Mouse (Mus musculus) C2C12 (cell line): Measurements from ENCODE around the gene En1. TPM values are rescaled to one million over a fixed set of nuclear protein-coding genes. Genes with fewer than 3 reads are reported as not detected.

Experiments
- H3K27me3 ChIP-seq: one replicate; pipeline ENCODE4 v1.6.1; 2011; ENCODE audit not compliant: control insufficient read depth, insufficient read depth, insufficient read length
- H3K36me3 ChIP-seq: one replicate; pipeline ENCODE4 v1.6.1; 2011; ENCODE audit not compliant: control insufficient read depth, insufficient read depth
- H3K4me3 ChIP-seq: one replicate; pipeline ENCODE4 v1.5.1; 2011; ENCODE audit warnings: mild to moderate bottlenecking, control low read depth; ENCODE audit not compliant: poor library complexity, insufficient read depth, severe bottlenecking
- H3K79me2 ChIP-seq: one replicate; pipeline ENCODE4 v1.6.1; 2011; ENCODE audit not compliant: control insufficient read depth, insufficient read depth
- H3K79me3 ChIP-seq: one replicate; pipeline ENCODE4 v1.6.1; 2011; ENCODE audit warnings: low read depth, control low read depth
- H3ac ChIP-seq: one replicate; pipeline ENCODE3; 2011; ENCODE audit warnings: low read depth; ENCODE audit not compliant: control insufficient read depth, insufficient read length
- CEBPB ChIP-seq: IDR thresholded peaks from one replicate; pipeline ENCODE4 v1.6.1; 2011; ENCODE audit warnings: low read depth, mild to moderate bottlenecking, control low read depth, moderate library complexity
- CTCF ChIP-seq: IDR thresholded peaks from one replicate; pipeline ENCODE4 v1.5.1; 2011; ENCODE audit not compliant: control insufficient read depth, insufficient read depth, insufficient read length
- FOSL1 ChIP-seq: IDR thresholded peaks from one replicate; pipeline ENCODE4 v1.8.0; 2011; ENCODE audit warnings: mild to moderate bottlenecking, low read length; ENCODE audit not compliant: poor library complexity, insufficient read depth, severe bottlenecking
- MAX ChIP-seq: IDR thresholded peaks from one replicate; pipeline ENCODE4 v1.6.1; 2011; ENCODE audit warnings: mild to moderate bottlenecking, control low read depth
- MYOD1 ChIP-seq: IDR thresholded peaks from one replicate; pipeline ENCODE4 v1.6.1; 2011; ENCODE audit warnings: low read depth; ENCODE audit not compliant: control insufficient read depth, insufficient read length
- MYOG ChIP-seq: IDR thresholded peaks from one replicate; pipeline ENCODE4 v1.6.1; 2011; ENCODE audit not compliant: control insufficient read depth, insufficient read length; ENCODE audit errors: extremely low read depth
- USF1 ChIP-seq: IDR thresholded peaks from one replicate; pipeline ENCODE4 v1.6.1; 2011; ENCODE audit warnings: low read depth, mild to moderate bottlenecking, control low read depth, moderate library complexity
- polyA plus RNA-seq: library from polyadenylated mRNA; unstranded; fragments of >200 nt; fragmentation: generic; extraction: Trizol; gene quantifications from one replicate; pipeline ENCODE4 v1.2.1, GENCODE M21; 2012; ENCODE audit warnings: missing spikeins

The En1 gene
- polyA plus RNA-seq, 1 experiment, result 11.5 TPM

DNA sequence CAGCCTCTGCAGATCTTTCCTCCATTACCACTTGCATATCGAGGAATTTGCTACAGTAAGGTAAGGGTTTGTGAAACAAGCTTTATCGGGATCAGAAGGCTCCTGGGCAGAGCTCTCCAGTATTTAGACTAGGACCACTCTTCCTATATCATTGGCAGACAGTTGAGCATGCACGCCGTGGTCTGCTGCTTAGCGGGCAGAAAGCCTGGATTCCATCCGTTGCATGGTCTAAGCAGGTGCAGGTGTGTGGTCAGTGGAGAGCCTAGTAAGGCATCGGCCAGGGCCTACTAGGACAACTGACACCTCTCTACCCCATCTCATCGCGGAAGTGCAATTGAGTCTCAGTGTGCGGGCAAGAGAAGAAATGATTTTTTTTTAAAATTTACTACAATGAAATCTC is 41.2 kb downstream of the En1 start:
- H3K79me3 ChIP-seq, result no peaks in the 10 kb centered on the region
- H3K27me3 ChIP-seq, result no peaks in the 10 kb centered on the region
- no peak for TF ChIP-seq CTCF
- TF ChIP-seq CEBPB, result no peak
- no peak for TF ChIP-seq MYOG
- TF ChIP-seq MAX, result no peak
- TF ChIP-seq FOSL1, result no peak
- TF ChIP-seq MYOD1, result no peak
- TF ChIP-seq USF1, result no peak
- no peak overlapping the region for H3ac ChIP-seq
- H3K36me3 ChIP-seq, result no peaks in the 10 kb centered on the region
- H3K4me3 ChIP-seq, result no peak overlapping the region
- no peaks in the 10 kb centered on the region for H3K79me2 ChIP-seq

DNA sequence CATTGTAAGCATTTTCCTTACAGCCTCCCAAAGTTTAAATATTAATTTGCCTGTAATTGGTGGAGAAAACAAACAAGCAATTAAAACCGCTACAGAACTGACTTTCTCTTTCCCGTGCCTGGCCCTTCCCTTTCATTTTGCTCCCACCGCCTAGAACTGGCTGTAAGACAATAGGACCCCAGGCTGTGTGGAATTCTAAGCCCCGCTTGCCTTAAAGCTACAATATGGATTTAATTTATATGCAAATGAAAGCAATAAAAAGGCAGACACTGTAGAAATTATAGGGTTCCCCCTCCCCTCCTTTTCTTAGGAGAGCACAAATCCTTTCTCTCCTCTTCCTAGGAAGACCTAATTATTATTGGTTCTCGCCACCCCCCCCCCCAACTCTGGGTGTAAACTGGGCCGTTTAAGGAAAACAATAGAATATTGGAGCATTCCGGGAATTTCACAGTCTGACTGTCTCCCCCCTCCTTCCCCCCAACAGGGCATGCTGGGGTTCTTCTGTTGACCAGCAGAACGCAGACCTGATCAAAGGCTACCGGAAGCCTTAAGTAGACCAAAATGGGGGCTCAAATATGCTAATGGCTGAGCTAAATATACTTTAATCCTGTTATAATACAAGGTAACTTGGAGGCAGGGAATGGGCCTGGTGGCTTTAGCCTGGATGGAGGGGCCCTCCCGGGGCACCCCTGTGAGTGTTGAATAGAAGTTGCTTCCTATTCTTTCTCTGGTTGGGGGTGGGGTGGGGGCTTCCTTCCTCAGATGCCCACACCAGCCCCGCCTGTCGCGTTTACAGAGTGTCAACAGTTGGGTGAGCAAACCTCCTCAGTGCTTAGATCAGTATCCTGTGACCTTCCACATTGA is 41.9 kb downstream of the En1 start:
- H3K79me3 ChIP-seq, result no peaks in the 10 kb centered on the region
- no peaks in the 10 kb centered on the region for H3K36me3 ChIP-seq
- no peak overlapping the region for H3K4me3 ChIP-seq
- H3K79me2 ChIP-seq, result no peaks in the 10 kb centered on the region
- H3K27me3 ChIP-seq, result no peaks in the 10 kb centered on the region
- no peak overlapping the region for H3ac ChIP-seq
- TF ChIP-seq MYOD1, result no peak
- TF ChIP-seq CTCF, result no peak
- no peak for TF ChIP-seq CEBPB
- TF ChIP-seq MAX, result no peak
- no peak for TF ChIP-seq USF1
- TF ChIP-seq FOSL1, result no peak
- TF ChIP-seq MYOG, result no peak

DNA sequence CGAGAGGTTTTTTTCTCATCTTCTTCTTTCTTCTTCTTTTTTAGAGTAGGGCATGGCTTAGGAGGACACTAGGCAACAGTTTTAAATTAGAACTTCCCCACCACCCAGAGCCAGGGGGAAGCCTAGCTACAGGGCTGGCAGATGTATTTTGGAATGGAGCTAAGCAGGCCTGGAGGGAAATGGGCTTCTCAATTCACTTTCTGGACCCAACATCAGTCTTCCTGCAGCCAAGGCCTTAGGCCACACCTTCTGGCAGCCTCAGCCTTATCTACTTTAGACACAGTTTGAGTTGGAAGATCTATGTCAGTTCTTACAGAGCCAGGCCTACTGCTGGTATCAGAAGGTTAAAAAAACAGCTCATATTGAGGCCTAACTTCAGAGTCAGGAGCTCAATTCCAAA is 42.5 kb downstream of the En1 start:
- Histone ChIP-seq H3ac (no peak overlapping the region), H3K4me3 (no peak overlapping the region), H3K79me2 (no peaks in the 10 kb centered on the region), H3K27me3 (no peaks in the 10 kb centered on the region), H3K36me3 (no peaks in the 10 kb centered on the region), H3K79me3 (no peaks in the 10 kb centered on the region)
- TF ChIP-seq MYOD1, result no peak
- TF ChIP-seq USF1, result no peak
- no peak for TF ChIP-seq CEBPB
- no peak for TF ChIP-seq MAX
- no peak for TF ChIP-seq MYOG

DNA sequence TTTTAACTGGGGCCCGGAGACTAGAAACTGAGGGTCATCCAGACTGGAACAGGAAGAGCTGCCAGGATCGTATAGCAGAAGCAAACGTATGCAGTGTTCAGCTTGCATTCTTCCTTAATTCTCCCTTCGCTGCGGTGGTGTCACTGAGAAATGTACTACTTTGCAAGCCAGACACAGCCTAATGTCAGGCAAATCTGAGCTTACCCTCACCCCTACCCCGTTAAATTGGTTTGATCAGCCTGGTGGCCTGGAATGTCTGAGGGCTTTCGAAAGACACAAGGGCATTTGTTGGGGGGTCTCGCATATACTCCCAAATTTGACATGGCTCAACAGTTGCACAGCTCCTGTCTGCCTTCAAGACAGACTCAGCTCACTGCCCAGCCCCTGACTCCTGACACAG is 47.9 kb downstream of the En1 start:
- no peaks in the 10 kb centered on the region for H3K36me3 ChIP-seq
- H3ac ChIP-seq, result no peak overlapping the region

DNA sequence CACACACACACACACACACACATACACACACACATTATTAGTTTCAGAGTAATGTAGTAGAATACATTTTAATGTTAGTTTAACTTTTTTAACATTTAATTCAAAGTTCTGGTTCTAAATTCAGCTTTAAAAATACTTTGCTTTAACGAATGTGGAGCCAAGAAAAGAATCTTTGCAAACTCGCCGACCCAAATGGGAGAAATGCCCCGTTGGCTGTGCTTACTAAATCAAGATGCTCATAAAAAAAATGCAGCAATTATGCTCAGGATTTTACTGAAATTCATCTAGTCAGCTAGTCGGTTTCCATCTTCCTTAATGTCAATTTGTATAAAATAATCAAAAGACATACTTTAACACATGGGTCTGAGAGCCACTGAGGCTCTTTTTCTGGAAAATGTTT is 49.8 kb downstream of the En1 start:
- no peaks in the 10 kb centered on the region for H3K27me3 ChIP-seq
- H3K4me3 ChIP-seq, result no peak overlapping the region
- no peaks in the 10 kb centered on the region for H3K79me2 ChIP-seq
- no peaks in the 10 kb centered on the region for H3K79me3 ChIP-seq
- no peak overlapping the region for H3ac ChIP-seq
- no peaks in the 10 kb centered on the region for H3K36me3 ChIP-seq
- TF ChIP-seq CEBPB, result no peak

More for the DNA sequence above, 47.9 kb downstream of the En1 start:
- Histone ChIP-seq H3K4me3 (no peak overlapping the region), H3K27me3 (no peaks in the 10 kb centered on the region), H3K79me3 (no peaks in the 10 kb centered on the region), H3K79me2 (no peaks in the 10 kb centered on the region)
- TF ChIP-seq MAX (no peak), CTCF (no peak), CEBPB (no peak), USF1 (no peak), MYOD1 (no peak), FOSL1 (no peak), MYOG (no peak)

DNA sequence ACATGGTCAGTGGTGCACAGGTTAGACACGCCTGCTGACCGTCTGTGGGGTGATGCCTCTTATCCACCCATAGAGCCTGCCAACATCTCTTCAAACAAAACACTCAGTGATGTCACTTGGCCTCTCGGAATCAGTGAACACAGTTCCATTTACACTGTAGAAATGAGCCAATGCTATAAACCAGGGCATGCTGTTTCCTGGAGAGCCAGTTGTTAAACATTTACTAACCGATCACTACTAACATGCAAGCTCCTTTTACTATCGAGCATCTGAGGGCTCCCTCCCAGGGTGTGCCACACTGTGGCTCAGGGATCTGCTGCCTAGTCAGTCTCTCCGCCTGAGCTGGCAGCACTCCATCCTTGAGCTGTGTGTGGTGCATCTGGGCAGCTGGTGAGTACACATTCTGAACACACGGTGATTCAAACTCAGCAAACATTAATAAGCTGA is 52.8 kb downstream of the En1 start:
- Histone ChIP-seq H3K36me3 (no peaks in the 10 kb centered on the region), H3K27me3 (no peaks in the 10 kb centered on the region), H3K79me2 (no peaks in the 10 kb centered on the region), H3ac (no peak overlapping the region), H3K79me3 (no peaks in the 10 kb centered on the region), H3K4me3 (no peak overlapping the region)
- TF ChIP-seq CEBPB (no peak), FOSL1 (no peak), MYOD1 (no peak), MYOG (no peak), MAX (no peak), USF1 (no peak), CTCF (no peak)

Other genes with a start within 250 kb of the En1 start
- gene Marco, start 97.4 kb upstream of the En1 start, polyA plus RNA-seq, result not detected